Mouse (Mus musculus) kidney, adult 11 months (tissue): Measurements from ENCODE around the gene Cpb2.

Experiments used
- DNase-seq: peaks from one replicate; pipeline ENCODE4 v3.0.0; 2022

Gene Cpb2

DNA sequence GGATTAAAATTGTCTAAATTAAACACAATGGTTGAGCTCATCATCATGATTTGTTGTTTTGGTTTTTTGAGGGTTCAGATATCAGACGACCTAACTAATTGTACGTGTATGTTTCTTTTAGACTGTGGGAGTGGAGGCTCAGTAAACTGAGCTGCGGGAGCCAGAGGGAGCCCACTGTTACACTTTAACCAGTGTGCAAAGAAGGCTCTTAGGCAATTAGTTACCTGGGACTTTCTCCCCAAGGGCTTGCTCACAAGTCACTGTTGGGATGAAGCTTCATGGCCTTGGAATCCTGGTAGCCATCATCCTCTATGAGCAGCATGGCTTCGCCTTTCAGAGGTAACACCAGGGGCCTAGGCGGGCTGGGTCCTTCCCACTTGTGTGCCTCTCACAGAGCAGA is at the start of gene Cpb2:
Gene Cpb2 (plus strand): TSS at position 201 of the 400 bp plus-strand sequence.
- peak; percentile 29 for DNase-seq

- DNase-seq = no peak
Observed at GRCm38 (mm10) chr14:75192427-75192826, 49.7 kb upstream of the Cpb2 start.

DNA sequence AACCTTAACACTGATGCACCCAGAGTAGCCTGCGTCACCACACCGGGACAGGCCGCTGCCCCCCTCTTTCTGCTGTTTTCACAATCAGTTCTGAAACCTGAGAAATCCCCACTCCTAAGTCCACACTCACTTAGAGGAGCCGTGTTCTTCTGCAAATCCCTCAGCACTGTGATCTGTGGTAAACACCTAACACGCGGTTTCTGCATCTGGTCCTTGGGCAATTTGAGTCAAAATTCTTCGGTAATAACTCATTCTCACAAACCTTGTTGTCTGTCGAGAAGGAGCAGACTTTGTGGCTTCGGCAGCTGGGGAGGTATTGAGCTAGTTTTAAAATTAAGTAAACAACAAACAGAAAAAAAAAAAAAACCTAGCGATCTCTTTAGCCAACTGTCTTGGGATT is 49.2 kb upstream of the Cpb2 start:
- DNase-seq = no peak

GRCm38 (mm10) chr14:75195530-75195929 is 46.6 kb upstream of the Cpb2 start:
- DNase-seq = no peak

DNA sequence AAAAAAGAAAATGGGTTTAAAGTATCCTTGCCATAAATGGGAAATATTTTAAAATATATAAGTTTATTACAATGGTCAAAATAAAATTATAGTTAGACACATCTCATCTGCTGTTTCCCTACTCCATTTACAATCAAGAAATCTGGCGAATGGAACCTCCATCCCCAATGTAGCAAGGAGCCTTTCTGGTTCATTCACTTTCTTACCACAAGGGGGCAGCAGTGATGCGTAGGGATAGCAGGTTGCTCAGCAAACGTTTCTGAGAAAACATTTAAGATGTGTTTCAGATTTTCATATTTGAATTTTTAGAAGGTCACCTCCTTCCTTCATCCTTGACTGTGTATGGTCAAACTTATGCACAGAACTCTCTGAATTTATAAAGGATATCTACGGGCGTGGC is 45.1 kb upstream of the Cpb2 start:
- DNase-seq = no peak

DNA sequence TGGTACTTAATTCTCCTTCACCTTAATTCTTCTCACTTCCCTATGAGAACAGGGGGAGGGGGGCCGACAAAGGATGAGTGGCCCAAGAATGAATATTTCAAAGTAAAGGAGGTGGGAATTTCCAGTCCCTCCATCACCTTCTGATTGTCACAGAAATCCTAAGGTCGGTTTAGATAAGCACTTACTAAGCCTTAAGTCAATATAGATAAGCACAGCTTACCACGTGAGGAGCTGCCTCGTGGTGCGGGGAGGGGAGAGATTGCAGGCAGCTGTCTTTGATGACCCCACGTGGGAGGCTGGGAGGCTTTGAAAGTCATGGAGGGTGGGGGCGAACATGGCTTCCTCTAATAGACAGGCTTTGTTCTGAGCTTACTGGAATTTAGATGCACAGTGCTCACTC is 44.4 kb upstream of the Cpb2 start:
- no peak for DNase-seq

DNA sequence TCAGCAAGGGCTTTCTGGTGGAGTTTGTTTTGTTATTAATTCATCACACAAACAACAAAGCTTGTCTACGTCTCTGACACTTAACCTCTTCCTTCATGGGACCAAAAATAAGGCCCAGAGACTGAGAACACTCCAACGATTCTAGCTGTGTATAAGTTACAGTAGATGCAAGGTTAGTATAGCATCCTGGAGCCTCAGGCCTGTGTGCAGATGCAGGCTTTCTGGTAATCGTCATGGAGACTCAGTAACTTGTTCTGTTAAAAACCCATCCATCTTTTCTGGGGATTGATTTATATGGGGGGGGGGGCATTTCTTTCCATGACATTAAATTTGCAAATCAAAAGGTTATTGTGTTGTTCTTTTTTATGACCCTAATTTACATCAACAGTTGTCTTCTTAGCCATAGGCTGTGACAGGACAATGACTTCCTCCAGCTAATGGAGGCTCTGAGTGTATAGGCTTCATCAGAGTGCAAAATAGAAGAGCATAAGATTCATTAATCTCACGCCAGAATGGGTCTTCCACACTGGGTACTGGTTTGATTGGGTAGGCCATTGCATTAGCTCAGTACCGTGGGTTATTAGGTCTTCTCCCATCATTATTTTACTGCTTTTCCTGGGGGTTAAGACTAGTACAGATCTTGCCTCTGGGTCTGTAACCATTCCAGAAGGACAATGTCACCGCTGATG is 36.6 kb upstream of the Cpb2 start:
- DNase-seq = no peak

DNA sequence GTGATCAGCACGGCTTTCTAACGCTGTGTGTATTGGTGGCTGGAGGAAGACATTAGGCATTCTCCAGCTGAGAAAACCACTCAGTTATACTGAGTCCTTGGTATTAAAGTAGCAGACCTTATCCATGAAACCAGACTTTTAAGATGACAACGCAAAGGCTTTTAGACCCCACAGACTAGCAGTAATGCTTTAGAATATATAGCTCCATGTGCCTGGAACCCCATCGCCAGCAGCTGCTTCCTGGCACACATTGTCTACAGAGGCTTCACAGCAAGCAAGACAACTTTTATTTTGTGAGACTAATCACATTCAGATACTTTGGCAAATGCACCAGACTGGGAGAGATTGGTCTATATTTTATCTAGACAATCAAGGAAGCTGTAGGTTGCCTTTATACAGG is 35.8 kb upstream of the Cpb2 start:
- no peak for DNase-seq

DNA sequence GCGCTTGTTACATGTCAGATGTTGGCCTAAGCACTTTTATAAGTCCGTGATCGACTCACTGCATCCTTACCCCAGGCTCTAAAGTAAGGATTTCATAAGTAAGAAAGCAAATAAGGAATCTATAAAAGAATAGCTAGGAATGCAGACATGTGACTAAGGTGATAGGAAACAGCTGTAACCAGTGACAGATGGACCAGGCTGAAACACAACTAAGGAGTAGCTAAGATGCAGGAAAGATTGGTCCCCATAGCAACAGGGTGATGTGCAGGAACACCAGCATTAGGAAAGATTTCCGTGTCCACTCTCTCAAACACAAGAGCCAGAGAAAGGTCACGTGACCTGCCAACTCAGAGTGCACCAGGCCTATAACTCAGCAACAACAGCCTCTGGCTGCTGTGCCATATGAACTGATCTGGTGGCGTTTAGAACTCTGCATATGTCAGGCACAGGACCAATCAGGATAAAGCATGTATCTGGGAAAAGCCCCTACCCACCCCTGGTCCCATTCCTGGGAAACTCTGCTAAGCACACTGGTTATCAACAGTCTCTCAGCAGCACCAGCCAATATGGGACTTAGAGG is 33.4 kb upstream of the Cpb2 start:
- DNase-seq = no peak

GRCm38 (mm10) chr14:75213752-75214151 is 28.3 kb upstream of the Cpb2 start:
- no peak for DNase-seq

- no peak for DNase-seq
Observed at GRCm38 (mm10) chr14:75218843-75219242, 23.2 kb upstream of the Cpb2 start.

DNA sequence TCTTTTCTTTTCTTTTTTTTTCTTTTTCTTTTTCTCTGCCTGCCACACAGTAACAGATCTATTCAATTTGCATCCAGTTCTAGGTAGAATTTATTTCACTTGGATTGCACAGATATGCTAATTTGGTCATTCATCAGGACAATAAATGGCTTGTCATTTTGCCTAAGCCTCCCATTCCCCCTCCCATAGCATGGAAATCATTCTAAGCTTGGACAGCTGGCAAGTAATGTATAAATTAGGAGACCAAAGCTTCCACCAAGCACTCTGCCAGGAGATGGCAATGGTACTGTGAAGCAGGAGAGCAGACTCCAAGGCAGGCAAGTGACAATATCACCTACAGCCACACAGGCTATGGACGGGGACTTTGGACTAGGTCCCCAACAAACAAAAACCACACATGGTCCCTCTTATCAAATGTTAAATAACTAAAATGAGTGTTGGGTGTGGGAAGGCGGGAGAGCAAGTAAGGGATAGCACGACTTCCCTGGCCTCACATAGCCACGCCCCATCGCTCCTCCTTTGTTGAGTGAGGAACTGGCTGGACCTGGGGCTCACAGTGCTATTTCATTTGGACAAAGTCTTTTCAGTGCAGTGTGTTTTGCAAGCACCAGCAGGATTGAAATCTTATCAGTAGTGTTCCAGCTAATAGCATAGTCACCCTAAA is 22.7 kb upstream of the Cpb2 start:
- DNase-seq = no peak

GRCm38 (mm10) chr14:75222386-75222785 is 19.7 kb upstream of the Cpb2 start:
- peak; percentile 8 for DNase-seq

GRCm38 (mm10) chr14:75227453-75228084 is 14.5 kb upstream of the Cpb2 start:
- no peak for DNase-seq

DNA sequence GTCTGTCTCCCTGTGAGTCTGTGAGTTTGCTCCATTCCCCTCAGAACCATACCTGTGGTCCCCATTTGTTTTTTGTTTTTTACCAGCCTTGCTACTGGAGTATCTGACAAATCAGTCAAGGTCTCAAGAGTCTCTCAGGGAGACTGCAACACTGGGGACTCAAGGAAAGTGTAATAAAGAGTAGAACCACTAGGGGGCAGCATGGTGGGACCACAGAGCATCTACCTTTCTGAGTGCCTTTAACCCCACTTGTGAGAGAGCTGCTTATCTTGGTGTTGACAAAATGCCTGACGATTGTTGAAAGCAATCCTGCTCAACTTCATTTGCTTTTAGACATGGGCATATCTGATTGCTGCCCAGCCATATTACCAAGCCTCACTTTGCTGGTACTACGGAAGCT is 12.3 kb upstream of the Cpb2 start:
- DNase-seq = peak; percentile 5

DNA sequence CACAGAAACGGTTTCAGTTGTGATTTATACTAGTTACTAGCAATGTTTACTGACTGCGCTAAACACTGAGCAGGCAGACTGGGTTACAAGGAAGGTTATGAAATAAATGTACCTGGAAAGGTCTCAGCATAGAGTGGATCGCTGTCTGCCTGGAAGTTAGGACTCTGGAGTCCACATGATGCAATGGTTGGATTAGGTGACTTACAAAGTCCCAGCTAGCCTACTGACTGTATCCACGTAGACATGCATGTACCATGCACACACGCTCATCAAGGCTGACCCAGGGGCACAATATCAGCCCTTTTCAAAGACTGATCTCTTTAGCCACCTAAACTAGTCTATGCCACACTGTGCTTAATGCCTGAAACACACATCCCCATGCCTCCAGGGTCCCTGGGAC is 9.0 kb upstream of the Cpb2 start:
- DNase-seq = no peak

DNA sequence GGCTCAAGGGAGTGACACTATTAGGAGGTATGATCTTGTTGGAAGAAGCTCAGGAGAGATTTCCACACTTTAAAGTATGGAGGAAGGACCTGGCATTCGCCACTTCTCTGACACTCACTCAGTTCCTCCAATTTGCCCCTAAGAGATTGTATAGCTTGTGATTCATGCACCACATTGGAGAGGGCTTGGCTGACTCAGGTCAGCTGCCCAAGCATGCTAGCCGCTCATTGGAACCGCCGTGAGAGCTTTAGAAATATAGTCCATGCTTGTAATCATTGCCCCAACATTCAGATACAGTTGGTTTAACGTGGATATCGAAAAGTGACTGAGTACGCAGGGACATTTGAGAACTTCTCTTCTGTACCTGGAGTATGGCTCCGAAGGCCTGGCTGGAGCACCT is 6.5 kb upstream of the Cpb2 start:
- DNase-seq = no peak

- peak; percentile 3 for DNase-seq
Observed at GRCm38 (mm10) chr14:75235955-75236635, 6.0 kb upstream of the Cpb2 start.

- no peak for DNase-seq
Observed at GRCm38 (mm10) chr14:75236636-75237003, 5.5 kb upstream of the Cpb2 start.

GRCm38 (mm10) chr14:75237096-75237495 is 5.0 kb upstream of the Cpb2 start:
- no peak for DNase-seq

- DNase-seq = no peak
Observed at GRCm38 (mm10) chr14:75238054-75238692, 3.9 kb upstream of the Cpb2 start.

DNA sequence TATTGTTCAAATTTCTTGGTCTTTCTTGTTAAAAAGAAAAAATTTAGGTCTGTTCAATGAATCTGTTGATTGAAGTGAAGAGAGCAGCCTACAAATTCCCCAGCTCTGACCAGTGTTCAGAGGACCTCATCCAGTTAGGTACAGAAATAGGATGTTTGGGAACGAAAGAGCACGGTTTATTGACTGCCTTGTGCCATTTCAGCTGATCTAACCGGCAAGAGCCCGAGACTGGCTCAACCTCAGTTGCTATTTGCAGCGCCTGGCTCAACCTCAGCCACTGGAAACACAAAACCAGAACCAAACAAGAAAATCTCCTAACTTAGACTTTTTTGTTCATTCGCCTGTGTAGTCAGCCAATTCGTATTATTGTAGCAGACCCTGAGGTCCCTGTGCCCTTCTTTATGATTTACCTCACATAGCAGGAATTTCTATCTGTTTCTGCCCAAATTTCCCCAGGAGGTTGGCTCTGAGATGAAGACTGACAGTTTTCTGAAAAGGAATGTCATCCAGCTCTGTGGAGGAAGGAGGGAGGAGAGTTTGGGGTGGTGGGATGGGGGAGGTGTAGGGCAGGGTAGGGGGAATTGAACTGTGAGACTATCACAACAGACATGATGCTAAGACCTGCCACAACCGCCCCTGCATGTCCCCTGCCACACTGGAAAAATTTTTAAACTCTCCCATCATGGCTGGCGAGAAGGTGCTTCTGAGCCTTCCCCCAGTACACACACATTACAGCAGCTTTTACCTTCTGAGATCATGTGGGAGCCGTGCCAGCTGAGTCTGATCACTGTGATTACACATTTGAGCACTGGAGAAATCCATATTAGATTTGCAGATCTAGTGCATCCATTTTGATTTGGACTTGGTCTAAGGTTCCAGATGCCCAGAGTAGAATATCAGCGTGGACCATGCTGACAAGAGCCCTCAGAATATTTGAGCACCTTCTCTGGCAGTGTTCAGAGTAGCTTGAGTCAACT is 4.2 kb downstream of the Cpb2 start:
- DNase-seq = no peak
